Mouse (Mus musculus) liver (tissue): ENCODE results near the gene Cd84.

Source experiments
- DNase-seq: peaks from one replicate; pipeline ENCODE4 v3.0.0-alpha.2; 2020; ENCODE audit warnings: mixed read lengths

Cd84 gene

GRCm38 (mm10) chr1:171917305-171918039, 78.0 kb downstream of the Cd84 start, which contains the start of gene Slamf6:
TSS of gene Slamf6 (plus strand) at chr1:171917515.
- no peak for DNase-seq

GRCm38 (mm10) chr1:171918136-171918920, 78.8 kb downstream of the Cd84 start:
- DNase-seq: no peak

- DNase-seq: no peak
These were observed 79.7 kb downstream of the Cd84 start for GRCm38 (mm10) chr1:171919193-171919592.

- DNase-seq: no peak
These were observed 80.5 kb downstream of the Cd84 start for GRCm38 (mm10) chr1:171919901-171920510.

GRCm38 (mm10) chr1:171920989-171921621, 81.6 kb downstream of the Cd84 start:
- no peak for DNase-seq

GRCm38 (mm10) chr1:171921641-171922040, 82.1 kb downstream of the Cd84 start:
- no peak for DNase-seq

- no peak for DNase-seq
These were observed 83.3 kb downstream of the Cd84 start for GRCm38 (mm10) chr1:171922844-171923243.

- no peak for DNase-seq
These were observed 85.4 kb downstream of the Cd84 start for GRCm38 (mm10) chr1:171924900-171925299.

GRCm38 (mm10) chr1:171933851-171934250, 94.4 kb downstream of the Cd84 start:
- DNase-seq: no peak

- DNase-seq: no peak
These were observed 99.8 kb downstream of the Cd84 start for GRCm38 (mm10) chr1:171938952-171939948.
